Comparison of ENCODE assay signal across 14 mouse cellular contexts in genomic region chr5:139351628-139352027, GRCm38 (mm10). TPM values are rescaled to one million over a fixed set of nuclear protein-coding genes. Genes with fewer than 3 reads are reported as not detected.
DNase-seq lines count a peak whose midpoint lies in the region; ATAC-seq and TF ChIP-seq lines count a peak whose summit lies in the region.
"Had no signal": no experiment of that assay in that cellular context is flagged by ENCODE, and none has a peak within 500 bp of the region (broad histone marks: within the 10 kb centered on the region; RNA-seq: fewer than 3 reads in every experiment).

No protein-coding gene starts in this region.

- H3K4me3 ChIP-seq in kidney, postnatal 0 days (replicated peaks; ENCODE audit: low read depth, low read length) = no peak overlapping the region
- H3K4me3 ChIP-seq in thymus, adult 2 months (ENCODE audit: control insufficient read depth, insufficient read depth, low read length) = no peak overlapping the region
- no peak overlapping the region for H3K4me3 ChIP-seq in limb, embryonic 11.5 days (ENCODE audit: low read depth, low read length)
- H3K4me3 ChIP-seq in stomach, postnatal 0 days (ENCODE audit: low read depth, low read length) = no peak overlapping the region
- H3K4me3 ChIP-seq in layer of hippocampus, adult 2 months = no peak overlapping the region

- H3K9me3 ChIP-seq in kidney, postnatal 0 days (replicated peaks; ENCODE audit: low read length) = no peaks in the 10 kb centered on the region
- no peaks in the 10 kb centered on the region for H3K9me3 ChIP-seq in limb, embryonic 11.5 days (ENCODE audit: control insufficient read depth, low read length)
- no peaks in the 10 kb centered on the region for H3K9me3 ChIP-seq in stomach, postnatal 0 days (ENCODE audit: control insufficient read depth, low read length)

- WGBS in kidney, postnatal 0 days = 11% methylated on average over 8 of the region's 8 CpGs
- 62% methylated on average over 8 of the region's 8 CpGs for WGBS in thymus, adult 2 months
- 20% methylated on average over 8 of the region's 8 CpGs for WGBS in limb, embryonic 11.5 days
- WGBS in stomach, postnatal 0 days = 13% methylated on average over 8 of the region's 8 CpGs

- H3K9ac ChIP-seq in kidney, postnatal 0 days (ENCODE audit: low read depth, low read length) = 0 out of 2 replicates have a peak overlapping the region, but pooled peaks have one; percentile 8
- 0 out of 2 replicates have a peak overlapping the region, but pooled peaks have one; percentile 18 for H3K9ac ChIP-seq in limb, embryonic 11.5 days (ENCODE audit: low read length)
- peak overlapping the region; percentile 51 for H3K9ac ChIP-seq in stomach, postnatal 0 days (ENCODE audit: low read length)

- no peaks in the 10 kb centered on the region for H3K36me3 ChIP-seq in kidney, postnatal 0 days (ENCODE audit: insufficient read depth, low read length)
- H3K36me3 ChIP-seq in thymus, adult 2 months (ENCODE audit: control insufficient read depth, insufficient read depth, low read length) = no peaks in the 10 kb centered on the region
- H3K36me3 ChIP-seq in limb, embryonic 11.5 days (ENCODE audit: control insufficient read depth, insufficient read depth, low read length) = no peaks in the 10 kb centered on the region
- H3K36me3 ChIP-seq in stomach, postnatal 0 days (ENCODE audit: control insufficient read depth, insufficient read depth, low read length) = no peaks in the 10 kb centered on the region

- no peak for TF ChIP-seq CTCF in kidney, postnatal 0 days (IDR thresholded peaks at IDR 0.05; ENCODE audit: low read depth)
- no peak for TF ChIP-seq CTCF in thymus, adult 2 months (IDR thresholded peaks at IDR 0.05; ENCODE audit: borderline replicate concordance, control insufficient read depth, extremely low read depth, insufficient read depth, low read length, poor library complexity)
- no peak for TF ChIP-seq CTCF in stomach, postnatal 0 days (IDR thresholded peaks at IDR 0.05; ENCODE audit: low read depth)
- TF ChIP-seq CTCF in layer of hippocampus, adult 2 months (conservative IDR thresholded peaks at IDR 0.05) = no peak

- H3K27me3 ChIP-seq in kidney, postnatal 0 days (ENCODE audit: insufficient read depth, low read length) = no peaks in the 10 kb centered on the region
- H3K27me3 ChIP-seq in thymus, adult 2 months (ENCODE audit: control insufficient read depth, insufficient read depth, low read length) = no peaks in the 10 kb centered on the region
- no peaks in the 10 kb centered on the region for H3K27me3 ChIP-seq in limb, embryonic 11.5 days (ENCODE audit: control insufficient read depth, insufficient read depth, low read length)
- no peaks in the 10 kb centered on the region for H3K27me3 ChIP-seq in stomach, postnatal 0 days (ENCODE audit: control insufficient read depth, insufficient read depth, low read length)

- no peak for TF ChIP-seq POLR2A in thymus, adult 2 months (IDR thresholded peaks at IDR 0.05; ENCODE audit: control insufficient read depth, extremely low read depth, insufficient read depth, low read length, poor library complexity)

- H3K27ac ChIP-seq in kidney, postnatal 0 days = no peak overlapping the region
- no peak overlapping the region for H3K27ac ChIP-seq in thymus, adult 2 months (ENCODE audit: control insufficient read depth, insufficient read depth, low read length)
- no peak overlapping the region for H3K27ac ChIP-seq in limb, embryonic 11.5 days (replicated peaks; ENCODE audit: low read depth, low read length)
- H3K27ac ChIP-seq in stomach, postnatal 0 days (replicated peaks) = peak overlapping the region; percentile 88
- H3K27ac ChIP-seq in layer of hippocampus, adult 2 months = no peak overlapping the region

- no peaks in the 10 kb centered on the region for H3K4me1 ChIP-seq in kidney, postnatal 0 days (replicated peaks; ENCODE audit: insufficient read depth, low read length)
- H3K4me1 ChIP-seq in thymus, adult 2 months (replicated peaks; ENCODE audit: control insufficient read depth, insufficient read depth, low read length) = no peaks in the 10 kb centered on the region
- peaks cover 10% of the 10 kb centered on the region for H3K4me1 ChIP-seq in limb, embryonic 11.5 days (ENCODE audit: control insufficient read depth, insufficient read depth, low read length)
- peaks cover 6% of the 10 kb centered on the region; the same call in 1 of the 2 replicates for H3K4me1 ChIP-seq in stomach, postnatal 0 days (replicated peaks; ENCODE audit: control insufficient read depth, insufficient read depth)

- DNase-seq in kidney, postnatal 0 days (ENCODE audit: low spot score) = no peak
- no peak for DNase-seq in kidney, postnatal 10 days
- DNase-seq in thymus, postnatal 4 days = peak; percentile 84
- DNase-seq in thymus, adult 2 months = no peak
- no peak for DNase-seq in limb, embryonic 11.5 days (ENCODE audit: low spot score)
- peak; percentile 76 for DNase-seq in stomach, postnatal 0 days (ENCODE audit: low spot score)
- DNase-seq in testis, postnatal 14 days (ENCODE audit: low spot score) = no peak
- DNase-seq in layer of hippocampus, adult 2 months (ENCODE audit: low spot score in 2 of 2) = no peak
- DNase-seq: cerebellum, adult 8-10 months; heart, postnatal 14 days; kidney, adult 2 months; spleen, adult 18-20 months had no signal

- TF ChIP-seq EP300 in stomach, postnatal 0 days (optimal IDR thresholded peaks at IDR 0.05) = no peak

- no peak overlapping the region for H3K4me2 ChIP-seq in kidney, postnatal 0 days (ENCODE audit: low read length)
- H3K4me2 ChIP-seq in limb, embryonic 11.5 days (ENCODE audit: low read depth, severe bottlenecking) = 0 out of 2 replicates have a peak overlapping the region, but pooled peaks have one; percentile 7
- peak overlapping the region; percentile 25 for H3K4me2 ChIP-seq in stomach, postnatal 0 days (replicated peaks; ENCODE audit: low read depth)

- ATAC-seq in kidney, postnatal 0 days (replicated peaks; ENCODE audit: low FRiP score, low read depth) = no peak
- no peak for ATAC-seq in limb, embryonic 11.5 days (ENCODE audit: insufficient number of reproducible peaks, low FRiP score, low TSS enrichment, low read depth)
- peak; percentile 20 for ATAC-seq in stomach, postnatal 0 days (ENCODE audit: low FRiP score, low TSS enrichment)

RNA-seq across cellular contexts. Expression of gene Cox19, which starts 0.4 kb away (rescaled TPM):
- 116 TPM in 2 replicates for polyA plus RNA-seq in kidney, postnatal 0 days (2015; fragmentation: Nextera tagmentation; extraction: Ambion mirVana)
- polyA plus RNA-seq in thymus, adult 2 months (2012; rRNA removed) = 84.7 and 99.2 TPM in 2 replicates
- polyA plus RNA-seq in limb, embryonic 11.5 days (2014; fragmentation: Nextera tagmentation; extraction: Ambion mirVana) = 117 and 120 TPM in 2 replicates
- polyA plus RNA-seq in stomach, postnatal 0 days (2015; fragmentation: Nextera tagmentation; extraction: Ambion mirVana) = 109 and 114 TPM in 2 replicates
- 10 to 100 TPM; 74.3 to 76.8 TPM for total RNA-seq in layer of hippocampus, adult 2 months (2021)

RNA-seq across cellular contexts. Expression of gene Cyp2w1, which starts 0.8 kb away (rescaled TPM):
- polyA plus RNA-seq in kidney, postnatal 0 days (2015; fragmentation: Nextera tagmentation; extraction: Ambion mirVana) = not detected in 2 replicates
- polyA plus RNA-seq in thymus, adult 2 months (2012; rRNA removed) = 0.20 and 1.2 TPM in 2 replicates
- not detected in 2 replicates for polyA plus RNA-seq in limb, embryonic 11.5 days (2014; fragmentation: Nextera tagmentation; extraction: Ambion mirVana)
- polyA plus RNA-seq in stomach, postnatal 0 days (2015; fragmentation: Nextera tagmentation; extraction: Ambion mirVana) = 4.8 and 8.5 TPM in 2 replicates
- total RNA-seq in layer of hippocampus, adult 2 months (2021) = not detected
- total RNA-seq: heart, postnatal 14 days; layer of hippocampus, postnatal 14 days had no signal
- polyA plus RNA-seq: frontal cortex, adult 2 months; kidney, adult 2 months had no signal

RNA-seq across cellular contexts. Expression of gene Gpr146, which starts 25.9 kb away (rescaled TPM):
- 7.6 and 7.8 TPM in 2 replicates for polyA plus RNA-seq in kidney, postnatal 0 days (2015; fragmentation: Nextera tagmentation; extraction: Ambion mirVana)
- polyA plus RNA-seq in thymus, adult 2 months (2012; rRNA removed) = 33.9 and 40.1 TPM in 2 replicates
- polyA plus RNA-seq in limb, embryonic 11.5 days (2014; fragmentation: Nextera tagmentation; extraction: Ambion mirVana) = 1.9 and 2.3 TPM in 2 replicates
- 3.5 TPM in 2 replicates for polyA plus RNA-seq in stomach, postnatal 0 days (2015; fragmentation: Nextera tagmentation; extraction: Ambion mirVana)
- total RNA-seq in layer of hippocampus, adult 2 months (2021) = 10 to 100 TPM; 11.5 to 12.8 TPM

RNA-seq across cellular contexts. Expression of gene Adap1, which starts 26.2 kb away (rescaled TPM):
- 6.5 and 6.9 TPM in 2 replicates for polyA plus RNA-seq in kidney, postnatal 0 days (2015; fragmentation: Nextera tagmentation; extraction: Ambion mirVana)
- polyA plus RNA-seq in thymus, adult 2 months (2012; rRNA removed) = 13.1 and 15.5 TPM in 2 replicates
- 0.17 and 0.69 TPM in 2 replicates for polyA plus RNA-seq in limb, embryonic 11.5 days (2014; fragmentation: Nextera tagmentation; extraction: Ambion mirVana)
- 13.8 and 14.9 TPM in 2 replicates for polyA plus RNA-seq in stomach, postnatal 0 days (2015; fragmentation: Nextera tagmentation; extraction: Ambion mirVana)
- total RNA-seq in layer of hippocampus, adult 2 months (2021) = 100 to 1,000 TPM; 162 to 171 TPM

RNA-seq across cellular contexts. Expression of gene C130050O18Rik, which starts 53.5 kb away (rescaled TPM):
- 1.2 and 1.5 TPM in 2 replicates for polyA plus RNA-seq in kidney, postnatal 0 days (2015; fragmentation: Nextera tagmentation; extraction: Ambion mirVana)
- 1.5 and 2.1 TPM in 2 replicates for polyA plus RNA-seq in thymus, adult 2 months (2012; rRNA removed)
- 0.62 and 0.89 TPM in 2 replicates for polyA plus RNA-seq in limb, embryonic 11.5 days (2014; fragmentation: Nextera tagmentation; extraction: Ambion mirVana)
- polyA plus RNA-seq in stomach, postnatal 0 days (2015; fragmentation: Nextera tagmentation; extraction: Ambion mirVana) = 0.41 and 0.46 TPM in 2 replicates
- under 1 TPM in 1 of 2 experiments, not detected in 1; 0.18 TPM for total RNA-seq in layer of hippocampus, adult 2 months (2021)

Comparison
In these comparisons a context has a peak if more than half of its experiments do, and no peak if none do; other contexts are left out.
1. DNase-seq: peak in thymus, postnatal 4 days (single experiment) and stomach, postnatal 0 days (single experiment); none in kidney, postnatal 0 days (single experiment), kidney, postnatal 10 days (single experiment), thymus, adult 2 months (single experiment), limb, embryonic 11.5 days (single experiment), testis, postnatal 14 days (single experiment) and layer of hippocampus, adult 2 months (0 of 2).
2. Peak in every context shown above with its lines, with median percentiles within 50 percentile points of each other: H3K9ac ChIP-seq.